12 mouse cellular contexts compared by ENCODE assay signal in the genomic region with DNA sequence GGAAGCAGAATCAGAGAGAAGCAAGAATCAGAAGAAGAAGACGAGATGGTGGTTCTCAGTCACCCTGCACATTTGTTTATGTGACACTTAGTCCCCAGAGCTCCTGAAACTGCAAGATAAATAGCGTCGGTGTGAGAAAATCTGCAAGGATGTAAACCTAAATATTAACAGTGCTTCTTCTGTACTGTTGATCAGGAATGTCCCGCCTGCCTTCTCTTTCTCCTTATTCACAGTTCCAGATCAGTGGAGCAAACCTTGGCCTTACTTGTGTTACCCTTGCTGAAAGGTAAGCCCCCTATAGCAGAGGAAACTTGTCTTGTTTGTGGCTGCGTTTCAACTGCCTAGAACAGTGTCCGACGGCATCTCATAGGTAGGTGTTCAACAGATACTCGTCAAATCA.
"Had no signal": no experiment of that assay in that cellular context is flagged by ENCODE, and none has a peak within 500 bp of the region (broad histone marks: within the 10 kb centered on the region; RNA-seq: fewer than 3 reads in every experiment).

No protein-coding gene starts in this region.

- H3K9me3 ChIP-seq: intestine, embryonic 15.5 days; liver, embryonic 13.5 days; midbrain, embryonic 12.5 days had no signal

- H3K4me3 ChIP-seq: intestine, embryonic 15.5 days; left cerebral cortex, adult 2 months; liver, embryonic 13.5 days; midbrain, embryonic 12.5 days had no signal

- DNase-seq: layer of hippocampus, postnatal 36 days; liver, embryonic 13.5 days; lung, adult 2 months; lung, postnatal 14 days; lung, postnatal 4 days; thymus, adult 18-20 months; thymus, postnatal 36 days had no signal

- H3K36me3 ChIP-seq: intestine, embryonic 15.5 days; liver, embryonic 13.5 days; midbrain, embryonic 12.5 days had no signal

- H3K4me2 ChIP-seq: intestine, embryonic 15.5 days; liver, embryonic 13.5 days; midbrain, embryonic 12.5 days had no signal

- H3K4me1 ChIP-seq: intestine, embryonic 15.5 days had no signal

- H3K9ac ChIP-seq: intestine, embryonic 15.5 days; liver, embryonic 13.5 days; midbrain, embryonic 12.5 days had no signal

- ATAC-seq: hindbrain, embryonic 16.5 days; intestine, embryonic 15.5 days; midbrain, embryonic 16.5 days had no signal

- H3K27me3 ChIP-seq: intestine, embryonic 15.5 days; liver, embryonic 13.5 days; midbrain, embryonic 12.5 days had no signal

- H3K27ac ChIP-seq: intestine, embryonic 15.5 days; liver, embryonic 13.5 days; midbrain, embryonic 12.5 days had no signal
